8 mouse cellular contexts compared by ENCODE assay signal in genomic region chrX:136714742-136715474, GRCm38 (mm10). TPM values are rescaled to one million over a fixed set of nuclear protein-coding genes. Genes with fewer than 3 reads are reported as not detected.
DNase-seq lines count a peak whose midpoint lies in the region; ATAC-seq and TF ChIP-seq lines count a peak whose summit lies in the region.
"Not testable (repeated sequence)": the region's sequence is repeated elsewhere in the genome, so short reads cannot be mapped to it uniquely, and the experiment has no call there.
"Had no signal": no experiment of that assay in that cellular context is flagged by ENCODE, and none has a peak within 500 bp of the region (broad histone marks: within the 10 kb centered on the region; RNA-seq: fewer than 3 reads in every experiment).

No protein-coding gene starts in this region.

- intact Hi-C loops in left cerebral cortex, adult 2 months (cut with DNase I) = not testable (repeated sequence)

- not testable (repeated sequence) for H3K9ac ChIP-seq in embryonic facial prominence, embryonic 12.5 days; forebrain, embryonic 14.5 days (ENCODE audit: low read length); hindbrain, embryonic 11.5 days (ENCODE audit: low read depth, low read length); hindbrain, postnatal 0 days (replicated peaks; ENCODE audit: low read length); midbrain, embryonic 13.5 days (replicated peaks); neural tube, embryonic 12.5 days

- H3K36me3 ChIP-seq in embryonic facial prominence, embryonic 12.5 days; forebrain, embryonic 14.5 days (ENCODE audit: control insufficient read depth, insufficient read depth, low read length); hindbrain, embryonic 11.5 days (ENCODE audit: control insufficient read depth, insufficient read depth, low read length); hindbrain, postnatal 0 days (ENCODE audit: insufficient read depth, low read length); midbrain, embryonic 13.5 days; neural tube, embryonic 12.5 days: not testable (repeated sequence)

- not testable (repeated sequence) for H3K4me1 ChIP-seq in embryonic facial prominence, embryonic 12.5 days; forebrain, embryonic 14.5 days (ENCODE audit: control insufficient read depth, insufficient read depth, low read length); hindbrain, embryonic 11.5 days (replicated peaks; ENCODE audit: control insufficient read depth, insufficient read depth, low read length); hindbrain, postnatal 0 days (ENCODE audit: insufficient read depth, low read length); midbrain, embryonic 13.5 days (replicated peaks); neural tube, embryonic 12.5 days

- TF ChIP-seq CTCF in hindbrain, postnatal 0 days (IDR thresholded peaks at IDR 0.05; ENCODE audit: low read depth); left cerebral cortex, adult 2 months (IDR thresholded peaks at IDR 0.05): not testable (repeated sequence)

- 0 out of 2 replicates have a peak, but pooled peaks have one; percentile 69 for ATAC-seq in embryonic facial prominence, embryonic 12.5 days (ENCODE audit: insufficient number of reproducible peaks, insufficient read depth, low FRiP score, low TSS enrichment)
- ATAC-seq in forebrain, embryonic 14.5 days = peak; percentile 91
- ATAC-seq in hindbrain, embryonic 11.5 days (ENCODE audit: low FRiP score) = peak; percentile 90
- peak; percentile 94 for ATAC-seq in hindbrain, postnatal 0 days
- peak; percentile 88 for ATAC-seq in midbrain, embryonic 13.5 days
- peak; percentile 86 for ATAC-seq in neural tube, embryonic 12.5 days (ENCODE audit: low FRiP score, low read depth)

- H3K27me3 ChIP-seq in embryonic facial prominence, embryonic 12.5 days; forebrain, embryonic 14.5 days (replicated peaks; ENCODE audit: control insufficient read depth, insufficient read depth, low read length); hindbrain, embryonic 11.5 days (ENCODE audit: control insufficient read depth, insufficient read depth, low read length); hindbrain, postnatal 0 days (ENCODE audit: insufficient read depth, low read length); midbrain, embryonic 13.5 days; neural tube, embryonic 12.5 days (replicated peaks): not testable (repeated sequence)

- peak; percentile 17 for DNase-seq in forebrain, embryonic 14.5 days (ENCODE audit: low spot score)
- DNase-seq in hindbrain, embryonic 11.5 days (ENCODE audit: low spot score); hindbrain, postnatal 0 days (ENCODE audit: low spot score); left cerebral cortex, adult 2 months (ENCODE audit: extremely low spot score in 1 of 2, low spot score in 2 of 2): not testable (repeated sequence)

- H3K4me3 ChIP-seq in embryonic facial prominence, embryonic 12.5 days; forebrain, embryonic 14.5 days (ENCODE audit: low read depth, low read length); hindbrain, embryonic 11.5 days (ENCODE audit: low read depth, low read length); hindbrain, postnatal 0 days (ENCODE audit: low read length); left cerebral cortex, adult 2 months; midbrain, embryonic 13.5 days (replicated peaks); neural tube, embryonic 12.5 days: not testable (repeated sequence)

- H3K27ac ChIP-seq in embryonic facial prominence, embryonic 12.5 days; forebrain, embryonic 14.5 days (ENCODE audit: low read depth, low read length); hindbrain, embryonic 11.5 days (ENCODE audit: low read depth, low read length); neural tube, embryonic 12.5 days: not testable (repeated sequence)
- H3K27ac ChIP-seq in hindbrain, postnatal 0 days = peak overlapping the region; percentile 41; the same call in 1 of the 2 replicates
- H3K27ac ChIP-seq in left cerebral cortex, adult 2 months = peak overlapping the region; percentile 53; the same call in 1 of the 2 replicates
- H3K27ac ChIP-seq in midbrain, embryonic 13.5 days = peak overlapping the region; percentile 67

- 57% methylated on average over 3 of the region's 3 CpGs for WGBS in embryonic facial prominence, embryonic 12.5 days
- WGBS in forebrain, embryonic 14.5 days = 33% methylated on average over 3 of the region's 3 CpGs
- 38% methylated on average over 3 of the region's 3 CpGs for WGBS in hindbrain, embryonic 11.5 days
- 34% methylated on average over 3 of the region's 3 CpGs for WGBS in hindbrain, postnatal 0 days
- 27% methylated on average over 3 of the region's 3 CpGs for WGBS in midbrain, embryonic 13.5 days
- WGBS in neural tube, embryonic 12.5 days = 35% methylated on average over 3 of the region's 3 CpGs

- H3K9me3 ChIP-seq in embryonic facial prominence, embryonic 12.5 days; forebrain, embryonic 14.5 days (replicated peaks; ENCODE audit: control insufficient read depth, low read length); hindbrain, embryonic 11.5 days (ENCODE audit: control insufficient read depth, low read length); hindbrain, postnatal 0 days (ENCODE audit: low read length); midbrain, embryonic 13.5 days; neural tube, embryonic 12.5 days: not testable (repeated sequence)

- H3K4me2 ChIP-seq in embryonic facial prominence, embryonic 12.5 days (replicated peaks); forebrain, embryonic 14.5 days (ENCODE audit: low read length); hindbrain, embryonic 11.5 days (replicated peaks; ENCODE audit: low read depth, low read length); hindbrain, postnatal 0 days (ENCODE audit: low read depth, low read length); midbrain, embryonic 13.5 days (replicated peaks); neural tube, embryonic 12.5 days (replicated peaks): not testable (repeated sequence)

RNA-seq across cellular contexts. Expression of gene Tceal1, which starts 7.1 kb away (rescaled TPM):
- 11.0 and 11.6 TPM in 2 replicates for polyA plus RNA-seq in embryonic facial prominence, embryonic 12.5 days (2016; fragmentation: Nextera tagmentation; extraction: Ambion mirVana)
- polyA plus RNA-seq in forebrain, embryonic 14.5 days (2014; fragmentation: Nextera tagmentation; extraction: Ambion mirVana) = 23.3 and 24.9 TPM in 2 replicates
- 11.9 and 12.3 TPM in 2 replicates for polyA plus RNA-seq in hindbrain, embryonic 11.5 days (2014; fragmentation: Nextera tagmentation; extraction: Ambion mirVana)
- 10.6 and 12.3 TPM in 2 replicates for total RNA-seq in hindbrain, postnatal 0 days (2014; rRNA removed)
- 22.5 and 26.8 TPM in 2 replicates for polyA plus RNA-seq in hindbrain, postnatal 0 days (2015; fragmentation: Nextera tagmentation; extraction: Ambion mirVana)
- 10 to 100 TPM; 14.1 to 16.6 TPM for total RNA-seq in left cerebral cortex, adult 2 months (2021)
- 18.6 and 20.0 TPM in 2 replicates for polyA plus RNA-seq in midbrain, embryonic 13.5 days (2015; fragmentation: Nextera tagmentation; extraction: Ambion mirVana)
- polyA plus RNA-seq in neural tube, embryonic 12.5 days (2016; fragmentation: Nextera tagmentation; extraction: Ambion mirVana) = 12.0 and 12.2 TPM in 2 replicates
- total RNA-seq: MEL had no signal

RNA-seq across cellular contexts. Expression of gene Morf4l2, which starts 28.6 kb away (rescaled TPM):
- 595 and 635 TPM in 2 replicates for polyA plus RNA-seq in embryonic facial prominence, embryonic 12.5 days (2016; fragmentation: Nextera tagmentation; extraction: Ambion mirVana)
- 633 and 666 TPM in 2 replicates for polyA plus RNA-seq in forebrain, embryonic 14.5 days (2014; fragmentation: Nextera tagmentation; extraction: Ambion mirVana)
- polyA plus RNA-seq in hindbrain, embryonic 11.5 days (2014; fragmentation: Nextera tagmentation; extraction: Ambion mirVana) = 635 and 657 TPM in 2 replicates
- 250 and 251 TPM in 2 replicates for total RNA-seq in hindbrain, postnatal 0 days (2014; rRNA removed)
- 527 and 536 TPM in 2 replicates for polyA plus RNA-seq in hindbrain, postnatal 0 days (2015; fragmentation: Nextera tagmentation; extraction: Ambion mirVana)
- total RNA-seq in left cerebral cortex, adult 2 months (2021) = 100 to 1,000 TPM; 325 to 327 TPM
- 563 and 601 TPM in 2 replicates for polyA plus RNA-seq in midbrain, embryonic 13.5 days (2015; fragmentation: Nextera tagmentation; extraction: Ambion mirVana)
- polyA plus RNA-seq in neural tube, embryonic 12.5 days (2016; fragmentation: Nextera tagmentation; extraction: Ambion mirVana) = 531 and 541 TPM in 2 replicates
